Mouse (Mus musculus) MEL (cell line): Measurements from ENCODE around the gene Ypel3. TPM values are rescaled to one million over a fixed set of nuclear protein-coding genes. Genes with fewer than 3 reads are reported as not detected.

Source experiments
- DNase-seq: peaks from one replicate; pipeline ENCODE4 v3.0.0; 2011; ENCODE audit warnings: low read depth, low spot score
- H3K27ac ChIP-seq: 2 replicates; pipeline ENCODE4 v1.5.1; 2012; ENCODE audit warnings: low read depth, mild to moderate bottlenecking, control low read depth, low read length, moderate library complexity; ENCODE audit not compliant: control insufficient read depth
- H3K27me3 ChIP-seq, 2 experiments: fragments of 150-350 bp in 1 of 2; sonication (generic) in 1 of 2; 2 replicates each; pipeline ENCODE4 v1.6.1; 2012; ENCODE audit warnings: low read length in 2 of 2, mild to moderate bottlenecking in 2 of 2, improper control_type of control experiment in 1 of 2, moderate library complexity in 1 of 2; ENCODE audit not compliant: insufficient read depth in 2 of 2, control insufficient read depth in 1 of 2
- H3K36me3 ChIP-seq, 2 experiments: 2 replicates each; pipeline ENCODE4 v1.6.1; 2012 to 2014; ENCODE audit warnings: low read length in 2 of 2, improper control_type of control experiment in 1 of 2, inconsistent platforms in 1 of 2, mild to moderate bottlenecking in 1 of 2; ENCODE audit not compliant: insufficient read depth in 2 of 2, control insufficient read depth in 1 of 2
- H3K4me1 ChIP-seq, 2 experiments: fragments of 150-350 bp in 1 of 2; sonication (generic) in 1 of 2; 2 replicates each; pipeline ENCODE4 v1.6.1; 2012; ENCODE audit warnings: low read length in 2 of 2, improper control_type of control experiment in 1 of 2, mild to moderate bottlenecking in 1 of 2; ENCODE audit not compliant: insufficient read depth in 2 of 2, control insufficient read depth in 1 of 2
- H3K4me3 ChIP-seq, 2 experiments: fragments of 150-350 bp in 1 of 2; sonication (generic) in 1 of 2; 2 replicates each; pipeline ENCODE4 v1.5.1; 2012; ENCODE audit warnings: low read depth in 2 of 2, low read length in 2 of 2, mild to moderate bottlenecking in 2 of 2, moderate library complexity in 2 of 2, control low read depth in 1 of 2, improper control_type of control experiment in 1 of 2; ENCODE audit not compliant: control insufficient read depth in 1 of 2, insufficient read depth in 1 of 2
- H3K79me2 ChIP-seq: 2 replicates; pipeline ENCODE4 v1.6.1; 2012; ENCODE audit warnings: mild to moderate bottlenecking, low read length, moderate library complexity; ENCODE audit not compliant: control insufficient read depth, poor library complexity, insufficient read depth
- H3K9ac ChIP-seq: 2 replicates; pipeline ENCODE4 v1.6.1; 2012; ENCODE audit warnings: low read depth, mild to moderate bottlenecking, control low read depth, low read length, moderate library complexity; ENCODE audit not compliant: control insufficient read depth, poor library complexity, severe bottlenecking
- H3K9me3 ChIP-seq: fragments of 150-350 bp; sonication (generic); replicated peaks from 2 replicates; pipeline ENCODE4 v1.6.1; 2012; ENCODE audit warnings: mild to moderate bottlenecking, low read length, improper control_type of control experiment, moderate library complexity; ENCODE audit not compliant: insufficient read depth
- CHD1 ChIP-seq: IDR thresholded peaks from 2 replicates; pipeline ENCODE4 v1.6.1; 2012; ENCODE audit warnings: low read depth, mild to moderate bottlenecking, inconsistent platforms, low read length, improper control_type of control experiment
- CHD2 ChIP-seq: IDR thresholded peaks from 2 replicates; pipeline ENCODE4 v1.6.1; 2011; ENCODE audit warnings: low read length, improper control_type of control experiment
- E2F4 ChIP-seq: IDR thresholded peaks from 2 replicates; pipeline ENCODE4 v1.6.1; 2011; ENCODE audit warnings: low read depth, low read length, improper control_type of control experiment, borderline replicate concordance
- ELF1 ChIP-seq: IDR thresholded peaks from 2 replicates; pipeline ENCODE4 v1.6.1; 2014; ENCODE audit warnings: low read depth, mild to moderate bottlenecking, inconsistent platforms, low read length, improper control_type of control experiment, moderate library complexity
- EP300 ChIP-seq, 2 experiments: IDR thresholded peaks; 2 replicates each; pipeline ENCODE4 v1.6.1; 2011; ENCODE audit warnings: improper control_type of control experiment in 2 of 2, low read length in 2 of 2, low read depth in 1 of 2, mild to moderate bottlenecking in 1 of 2
- ETS1 ChIP-seq: IDR thresholded peaks from 2 replicates; pipeline ENCODE4 v1.6.1; 2012; ENCODE audit warnings: low read depth, mild to moderate bottlenecking, inconsistent platforms, low read length, improper control_type of control experiment, moderate library complexity
- HCFC1 ChIP-seq: IDR thresholded peaks from 2 replicates; pipeline ENCODE4 v1.6.1; 2012; ENCODE audit warnings: low read depth, mild to moderate bottlenecking, inconsistent platforms, low read length, improper control_type of control experiment, moderate library complexity
- JUND ChIP-seq: IDR thresholded peaks from 2 replicates; pipeline ENCODE4 v1.6.1; 2011; ENCODE audit warnings: low read depth, mild to moderate bottlenecking, improper control_type of control experiment, low read length
- MAX ChIP-seq: IDR thresholded peaks from 2 replicates; pipeline ENCODE4 v1.6.1; 2011; ENCODE audit warnings: low read length, improper control_type of control experiment
- MAZ ChIP-seq: IDR thresholded peaks from 2 replicates; pipeline ENCODE4 v1.6.1; 2012; ENCODE audit warnings: low read depth, mild to moderate bottlenecking, inconsistent platforms, low read length, improper control_type of control experiment
- MEF2A ChIP-seq: IDR thresholded peaks from 2 replicates; pipeline ENCODE4 v1.6.1; 2014; ENCODE audit warnings: low read depth, mild to moderate bottlenecking, inconsistent platforms, low read length, improper control_type of control experiment; ENCODE audit not compliant: poor library complexity, insufficient replicate concordance, severe bottlenecking; ENCODE audit errors: extremely low read depth
- MYC ChIP-seq: IDR thresholded peaks from 2 replicates; pipeline ENCODE4 v1.6.1; 2011; ENCODE audit warnings: low read depth, mild to moderate bottlenecking, low read length, improper control_type of control experiment, moderate library complexity
- NELFE ChIP-seq: IDR thresholded peaks from 2 replicates; pipeline ENCODE4 v1.6.1; 2011; ENCODE audit warnings: low read depth, low read length, improper control_type of control experiment
- NRF1 ChIP-seq: IDR thresholded peaks from 2 replicates; pipeline ENCODE4 v1.6.1; 2014; ENCODE audit warnings: low read depth, mild to moderate bottlenecking, inconsistent platforms, low read length, improper control_type of control experiment, moderate library complexity; ENCODE audit not compliant: poor library complexity, insufficient read depth, severe bottlenecking
- POLR2A ChIP-seq, 2 experiments: IDR thresholded peaks; 2 replicates each; pipeline ENCODE4 v1.6.1; 2011 to 2012; ENCODE audit warnings: low read length in 2 of 2, mild to moderate bottlenecking in 2 of 2, control low read depth in 1 of 2, improper control_type of control experiment in 1 of 2, low read depth in 1 of 2, moderate library complexity in 1 of 2; ENCODE audit not compliant: control insufficient read depth in 1 of 2, insufficient read depth in 1 of 2, poor library complexity in 1 of 2
- POLR2AphosphoS5 ChIP-seq: IDR thresholded peaks from 2 replicates; pipeline ENCODE4 v1.6.1; 2012; ENCODE audit warnings: low read depth, borderline replicate concordance, mild to moderate bottlenecking, inconsistent platforms, low read length, moderate library complexity, mixed read lengths
- RAD21 ChIP-seq: IDR thresholded peaks from 2 replicates; pipeline ENCODE4 v1.6.1; 2011; ENCODE audit warnings: mild to moderate bottlenecking, low read depth, low read length, improper control_type of control experiment
- SIN3A ChIP-seq: IDR thresholded peaks from 2 replicates; pipeline ENCODE4 v1.6.1; 2012; ENCODE audit warnings: low read length, improper control_type of control experiment, inconsistent platforms
- SMC3 ChIP-seq: IDR thresholded peaks from 2 replicates; pipeline ENCODE4 v1.6.1; 2011; ENCODE audit warnings: low read depth, low read length, improper control_type of control experiment
- TBP ChIP-seq: IDR thresholded peaks from 2 replicates; pipeline ENCODE4 v1.8.0; 2011; ENCODE audit warnings: low read depth, low read length, improper control_type of control experiment
- TCF12 ChIP-seq: IDR thresholded peaks from 2 replicates; pipeline ENCODE4 v1.6.1; 2014; ENCODE audit warnings: low read depth, mild to moderate bottlenecking, inconsistent platforms, low read length, improper control_type of control experiment, moderate library complexity
- UBTF ChIP-seq: IDR thresholded peaks from 2 replicates; pipeline ENCODE4 v1.6.1; 2012; ENCODE audit warnings: low read depth, mild to moderate bottlenecking, inconsistent platforms, low read length, improper control_type of control experiment, moderate library complexity, borderline replicate concordance; ENCODE audit not compliant: insufficient read depth
- polyA plus RNA-seq, 2 experiments: library from polyadenylated mRNA; stranded (reverse) in 1 of 2; unstranded in 1 of 2; fragments of >175 nt in 1 of 2; fragments of >200 nt in 1 of 2; gene quantifications; 2 replicates each; pipeline versions ENCODE4 v1.2.1 to v1.2.4; 2012; ENCODE audit warnings: low replicate concordance in 2 of 2, low read depth in 1 of 2; ENCODE audit not compliant: insufficient read length in 2 of 2, insufficient read depth in 1 of 2, missing spikeins in 1 of 2
- total RNA-seq: library from RNA; depleted of rRNA; stranded (reverse); fragments of 300-350 nt; gene quantifications from 2 replicates; pipeline ENCODE4 v1.2.3, GENCODE M21; 2012

Gene Ypel3
- total and polyA plus RNA-seq, 3 experiments: 2.1 to 12.6 TPM; not detected in 1

- TF ChIP-seq MYC: no peak
- no peak for TF ChIP-seq POLR2A (IDR thresholded peaks at IDR 0.05; ENCODE audit: control insufficient read depth in 1 of 2, insufficient read depth in 1 of 2, low read depth in 1 of 2, low read length in 2 of 2, poor library complexity in 1 of 2)
- no peak for TF ChIP-seq CHD2
- no peak for TF ChIP-seq SIN3A
- no peak for TF ChIP-seq MAZ
- no peak for TF ChIP-seq NELFE
- no peak for TF ChIP-seq SMC3
- no peak for TF ChIP-seq CHD1
- no peak for TF ChIP-seq ELF1
- no peak for TF ChIP-seq UBTF
- no peak for TF ChIP-seq POLR2AphosphoS5
- Histone ChIP-seq H3K4me1 (peaks cover 5 to 16% of the 10 kb centered on the region in 2 experiments), H3K9ac (no peak overlapping the region), H3K9me3 (no peaks in the 10 kb centered on the region), H3K27ac (no peak overlapping the region), H3K27me3 (no peaks in the 10 kb centered on the region), H3K36me3 (peaks cover 4% of the 10 kb centered on the region in 2 experiments; a peak in 3 of 4 replicates), H3K4me3 (no peak overlapping the region), H3K79me2 (no peaks in the 10 kb centered on the region; the same call in 1 of the 2 replicates)
- no peak for DNase-seq
Observed at GRCm38 (mm10) chr7:126781661-126782370, 5.1 kb downstream of the Ypel3 start.

- H3K36me3 ChIP-seq: peaks cover 4 to 5% of the 10 kb centered on the region in 2 experiments; a peak in 3 of 4 replicates
- no peak overlapping the region for H3K4me3 ChIP-seq
Observed at GRCm38 (mm10) chr7:126782693-126783092, 5.9 kb downstream of the Ypel3 start.

GRCm38 (mm10) chr7:126784469-126784868 is 7.7 kb downstream of the Ypel3 start:
- no peak for DNase-seq
- Histone ChIP-seq H3K4me3 (no peak overlapping the region), H3K9me3 (no peaks in the 10 kb centered on the region), H3K79me2 (no peaks in the 10 kb centered on the region; the same call in 1 of the 2 replicates), H3K36me3 (peaks cover 4 to 7% of the 10 kb centered on the region in 2 experiments; a peak in 3 of 4 replicates), H3K27me3 (no peaks in the 10 kb centered on the region), H3K27ac (no peak overlapping the region), H3K4me1 (peaks cover 4 to 9% of the 10 kb centered on the region in 2 experiments; a peak in 3 of 4 replicates), H3K9ac (no peak overlapping the region)
- no peak for TF ChIP-seq EP300 (IDR thresholded peaks at IDR 0.05; ENCODE audit: low read depth in 1 of 2, low read length in 2 of 2)
- TF ChIP-seq SIN3A: no peak
- no peak for TF ChIP-seq NRF1
- TF ChIP-seq TCF12: no peak
- TF ChIP-seq SMC3: no peak
- no peak for TF ChIP-seq RAD21
- TF ChIP-seq JUND: no peak
- no peak for TF ChIP-seq HCFC1
- TF ChIP-seq ELF1: no peak
- no peak for TF ChIP-seq ETS1

More at GRCm38 (mm10) chr7:126782693-126783092, 5.9 kb downstream of the Ypel3 start:
- no peak for DNase-seq
- TF ChIP-seq MEF2A: no peak
- no peak for TF ChIP-seq TBP
- TF ChIP-seq EP300 (IDR thresholded peaks at IDR 0.05; ENCODE audit: low read depth in 1 of 2, low read length in 2 of 2): no peak
- TF ChIP-seq MYC: no peak
- no peak for TF ChIP-seq E2F4
- TF ChIP-seq MAZ: no peak
- TF ChIP-seq NRF1: no peak
- no peak for TF ChIP-seq MAX
- Histone ChIP-seq H3K27ac (no peak overlapping the region), H3K4me1 (peaks cover 5 to 10% of the 10 kb centered on the region in 2 experiments; a peak in 3 of 4 replicates), H3K9ac (no peak overlapping the region), H3K9me3 (no peaks in the 10 kb centered on the region), H3K27me3 (no peaks in the 10 kb centered on the region), H3K79me2 (no peaks in the 10 kb centered on the region)
